Mouse (Mus musculus) kidney, adult 2 months (tissue): Measurements from ENCODE around the gene Plin2.

Experiments
- CTCF ChIP-seq: fragments of 200-500 bp; conservative IDR thresholded peaks from 2 replicates; pipeline ENCODE4 v1.5.1; 2011; ENCODE audit warnings: low read depth, mild to moderate bottlenecking, control low read depth, low read length, moderate library complexity, mixed read lengths; ENCODE audit not compliant: insufficient read depth, insufficient read length
- POLR2A ChIP-seq: fragments of 200-500 bp; IDR thresholded peaks from one replicate; pipeline ENCODE4 v1.6.1; 2011; ENCODE audit warnings: low read depth, low read length, control low read depth

- TF ChIP-seq POLR2A: no peak
- no peak for TF ChIP-seq CTCF
Measured at GRCm38 (mm10) chr4:86681421-86681820, 11.6 kb upstream of the Plin2 start.
